ENCODE assay signal across 13 mouse cellular contexts in the genomic region with DNA sequence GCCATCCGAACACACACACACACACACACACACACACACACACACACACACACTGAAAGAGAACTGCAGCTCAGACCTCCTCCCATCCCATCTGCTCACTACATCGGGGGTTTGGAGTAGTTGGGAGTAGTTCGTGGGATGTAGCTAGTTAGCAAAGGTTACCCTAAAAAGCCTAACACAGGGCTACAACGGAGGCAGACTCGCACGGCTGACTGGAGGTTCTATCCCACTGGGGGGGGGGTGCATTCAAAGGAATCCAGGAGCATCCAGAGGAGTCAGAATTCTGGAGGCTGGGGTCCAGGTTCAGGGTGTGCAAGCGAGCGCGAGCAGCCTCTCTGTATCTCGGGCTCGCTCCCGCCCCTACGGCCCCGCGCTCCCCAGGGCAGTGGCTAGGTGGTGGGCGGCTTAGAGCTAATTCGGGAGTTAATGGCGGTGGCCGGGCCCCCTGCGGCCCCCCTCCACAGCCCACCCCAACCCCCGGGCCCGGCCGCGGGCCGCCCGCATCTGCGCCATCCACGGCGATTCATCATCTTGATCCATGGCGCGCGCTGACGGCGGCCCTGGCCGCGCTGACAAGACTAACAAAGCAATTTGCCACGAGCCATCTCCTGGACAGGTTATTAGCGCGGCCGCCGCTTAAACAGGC. TPM values are rescaled to one million over a fixed set of nuclear protein-coding genes. Genes with fewer than 3 reads are reported as not detected.
DNase-seq lines count a peak whose midpoint lies in the region; ATAC-seq and TF ChIP-seq lines count a peak whose summit lies in the region.
"Had no signal": no experiment of that assay in that cellular context is flagged by ENCODE, and none has a peak within 500 bp of the region (broad histone marks: within the 10 kb centered on the region; RNA-seq: fewer than 3 reads in every experiment).

No protein-coding gene starts in this region.

- H3K27ac ChIP-seq in kidney, embryonic 14.5 days (ENCODE audit: low read depth, low read length): no peak overlapping the region
- H3K27ac ChIP-seq in embryonic facial prominence, embryonic 13.5 days: no peak overlapping the region
- no peak overlapping the region for H3K27ac ChIP-seq in hindbrain, embryonic 15.5 days (replicated peaks)
- no peak overlapping the region for H3K27ac ChIP-seq in midbrain, postnatal 0 days (ENCODE audit: low read depth, low read length)
- H3K27ac ChIP-seq: heart, embryonic 15.5 days; liver, embryonic 14.5 days had no signal

- peaks cover 95% of the 10 kb centered on the region for H3K27me3 ChIP-seq in kidney, embryonic 14.5 days (ENCODE audit: control insufficient read depth, insufficient read depth, low read length)
- H3K27me3 ChIP-seq in embryonic facial prominence, embryonic 13.5 days: peaks cover 99% of the 10 kb centered on the region
- H3K27me3 ChIP-seq in hindbrain, embryonic 15.5 days: peaks cover 85% of the 10 kb centered on the region
- H3K27me3 ChIP-seq in midbrain, postnatal 0 days (ENCODE audit: insufficient read depth, low read length): peaks cover 68% of the 10 kb centered on the region

- H3K4me1 ChIP-seq in kidney, embryonic 14.5 days (ENCODE audit: control insufficient read depth, insufficient read depth, low read length): peaks cover 5% of the 10 kb centered on the region
- H3K4me1 ChIP-seq in embryonic facial prominence, embryonic 13.5 days: peaks cover 19% of the 10 kb centered on the region
- H3K4me1 ChIP-seq in hindbrain, embryonic 15.5 days (replicated peaks): peaks cover 21% of the 10 kb centered on the region
- no peaks in the 10 kb centered on the region for H3K4me1 ChIP-seq in midbrain, postnatal 0 days (ENCODE audit: insufficient read depth, low read length)

- H3K36me3 ChIP-seq in kidney, embryonic 14.5 days (ENCODE audit: control insufficient read depth, insufficient read depth, low read length): no peaks in the 10 kb centered on the region
- H3K36me3 ChIP-seq in embryonic facial prominence, embryonic 13.5 days: no peaks in the 10 kb centered on the region
- H3K36me3 ChIP-seq in hindbrain, embryonic 15.5 days: no peaks in the 10 kb centered on the region
- H3K36me3 ChIP-seq in midbrain, postnatal 0 days (ENCODE audit: insufficient read depth, low read length): no peaks in the 10 kb centered on the region
- H3K36me3 ChIP-seq: heart, embryonic 15.5 days had no signal

- no peak overlapping the region; the same call in 1 of the 2 replicates for H3K4me2 ChIP-seq in kidney, embryonic 14.5 days (replicated peaks; ENCODE audit: low read depth, low read length)
- peak overlapping the region; percentile 54 for H3K4me2 ChIP-seq in embryonic facial prominence, embryonic 13.5 days
- peak overlapping the region; percentile 55 for H3K4me2 ChIP-seq in hindbrain, embryonic 15.5 days
- H3K4me2 ChIP-seq in midbrain, postnatal 0 days (ENCODE audit: low read depth, low read length, poor library complexity, severe bottlenecking): peak overlapping the region; percentile 53
- H3K4me2 ChIP-seq: heart, embryonic 15.5 days had no signal

- no peak overlapping the region for H3K9ac ChIP-seq in kidney, embryonic 14.5 days (ENCODE audit: low read depth, low read length)
- H3K9ac ChIP-seq in embryonic facial prominence, embryonic 13.5 days: no peak overlapping the region
- H3K9ac ChIP-seq in hindbrain, embryonic 15.5 days: 0 out of 2 replicates have a peak overlapping the region, but pooled peaks have one; percentile 29
- no peak overlapping the region for H3K9ac ChIP-seq in midbrain, postnatal 0 days (replicated peaks; ENCODE audit: low read length, poor library complexity, severe bottlenecking)
- H3K9ac ChIP-seq: heart, embryonic 15.5 days; liver, embryonic 14.5 days had no signal

- peak overlapping the region; percentile 10; the same call in 1 of the 2 replicates for H3K4me3 ChIP-seq in kidney, embryonic 14.5 days (ENCODE audit: low read length)
- H3K4me3 ChIP-seq in embryonic facial prominence, embryonic 13.5 days: peak overlapping the region; percentile 27
- H3K4me3 ChIP-seq in hindbrain, embryonic 15.5 days: peak overlapping the region; percentile 32
- peak overlapping the region; percentile 35 for H3K4me3 ChIP-seq in midbrain, postnatal 0 days (ENCODE audit: low read depth, low read length)
- H3K4me3 ChIP-seq: heart, embryonic 15.5 days had no signal

- TF ChIP-seq CTCF in midbrain, postnatal 0 days (IDR thresholded peaks at IDR 0.05): no peak

- H3K9me3 ChIP-seq in kidney, embryonic 14.5 days (ENCODE audit: control insufficient read depth, low read length): no peaks in the 10 kb centered on the region
- H3K9me3 ChIP-seq in embryonic facial prominence, embryonic 13.5 days: no peaks in the 10 kb centered on the region
- no peaks in the 10 kb centered on the region for H3K9me3 ChIP-seq in hindbrain, embryonic 15.5 days
- H3K9me3 ChIP-seq in midbrain, postnatal 0 days (ENCODE audit: low read length): no peaks in the 10 kb centered on the region
- H3K9me3 ChIP-seq: heart, embryonic 15.5 days had no signal

- intact Hi-C loops in left cerebral cortex, postnatal 4 days (cut with DNase I): no loop called here

- under 1% methylated on average over 41 of the region's 41 CpGs for WGBS in kidney, embryonic 14.5 days
- WGBS in embryonic facial prominence, embryonic 13.5 days: under 1% methylated on average over 38 of the region's 41 CpGs
- WGBS in hindbrain, embryonic 15.5 days: 1% methylated on average over 30 of the region's 41 CpGs
- under 1% methylated on average over 23 of the region's 41 CpGs for WGBS in midbrain, postnatal 0 days

- ATAC-seq in kidney, embryonic 14.5 days (ENCODE audit: low FRiP score, low TSS enrichment): no peak
- ATAC-seq in embryonic facial prominence, embryonic 13.5 days (ENCODE audit: insufficient number of reproducible peaks, insufficient read depth, low FRiP score, low TSS enrichment, low read depth): no peak
- peak; percentile 55 for ATAC-seq in hindbrain, embryonic 15.5 days (ENCODE audit: low FRiP score, low read depth)
- peak; percentile 31; the same call in 1 of the 2 replicates for ATAC-seq in midbrain, postnatal 0 days (ENCODE audit: low FRiP score)
- ATAC-seq: activated CD4-positive, CD25-positive, alpha-beta regulatory T cell, adult 4 months had no signal

- DNase-seq in kidney, adult 18-20 months: no peak
- no peak for DNase-seq in midbrain, postnatal 0 days (ENCODE audit: low spot score)
- DNase-seq in left cerebral cortex, postnatal 4 days: no peak
- DNase-seq in ovary, postnatal 36 days (ENCODE audit: low spot score): no peak
- DNase-seq in cerebellum, adult 8-10 months: no peak
- DNase-seq: thymus, postnatal 25 days had no signal

RNA-seq across cellular contexts. Expression of a gene that starts 4.1 kb away (rescaled TPM):
- not detected in 2 replicates for polyA plus RNA-seq in kidney, embryonic 14.5 days (2014; fragmentation: Nextera tagmentation; extraction: Ambion mirVana)
- polyA plus RNA-seq in embryonic facial prominence, embryonic 13.5 days (2015; fragmentation: Nextera tagmentation; extraction: Ambion mirVana): 2.4 and 3.9 TPM in 2 replicates
- polyA plus RNA-seq in hindbrain, embryonic 15.5 days (2015; fragmentation: Nextera tagmentation; extraction: Ambion mirVana): 8.3 and 8.6 TPM in 2 replicates
- 9.6 and 10.3 TPM in 2 replicates for total RNA-seq in midbrain, postnatal 0 days (2014; rRNA removed)
- 7.7 and 8.7 TPM in 2 replicates for polyA plus RNA-seq in midbrain, postnatal 0 days (2015; fragmentation: Nextera tagmentation; extraction: Ambion mirVana)
- total RNA-seq in left cerebral cortex, postnatal 4 days (2021): under 1 TPM; 0.10 to 0.38 TPM
- polyA plus RNA-seq: activated CD4-positive, CD25-positive, alpha-beta regulatory T cell, adult 4 months; liver, embryonic 14.5 days; small intestine, adult 2 months had no signal

RNA-seq across cellular contexts. Expression of a gene that starts 53.3 kb away (rescaled TPM):
- not detected in 2 replicates for polyA plus RNA-seq in kidney, embryonic 14.5 days (2014; fragmentation: Nextera tagmentation; extraction: Ambion mirVana)
- not detected in 2 replicates for polyA plus RNA-seq in embryonic facial prominence, embryonic 13.5 days (2015; fragmentation: Nextera tagmentation; extraction: Ambion mirVana)
- polyA plus RNA-seq in hindbrain, embryonic 15.5 days (2015; fragmentation: Nextera tagmentation; extraction: Ambion mirVana): 0.27 and 0.42 TPM in 2 replicates
- total RNA-seq in midbrain, postnatal 0 days (2014; rRNA removed): 0.33 and 0.66 TPM in 2 replicates
- polyA plus RNA-seq in midbrain, postnatal 0 days (2015; fragmentation: Nextera tagmentation; extraction: Ambion mirVana): 0.94 and 1.2 TPM in 2 replicates
- under 1 TPM; 0.24 to 0.36 TPM for total RNA-seq in left cerebral cortex, postnatal 4 days (2021)
- polyA plus RNA-seq: activated CD4-positive, CD25-positive, alpha-beta regulatory T cell, adult 4 months; heart, embryonic 15.5 days; liver, embryonic 14.5 days; small intestine, adult 2 months had no signal

RNA-seq across cellular contexts. Expression of a gene that starts 59.6 kb away (rescaled TPM):
- polyA plus RNA-seq in kidney, embryonic 14.5 days (2014; fragmentation: Nextera tagmentation; extraction: Ambion mirVana): not detected in 2 replicates
- polyA plus RNA-seq in embryonic facial prominence, embryonic 13.5 days (2015; fragmentation: Nextera tagmentation; extraction: Ambion mirVana): not detected in 2 replicates
- polyA plus RNA-seq in hindbrain, embryonic 15.5 days (2015; fragmentation: Nextera tagmentation; extraction: Ambion mirVana): 0.14 TPM in 1 of 2 replicates, not detected in the other
- total RNA-seq in midbrain, postnatal 0 days (2014; rRNA removed): 0.09 and 0.11 TPM in 2 replicates
- polyA plus RNA-seq in midbrain, postnatal 0 days (2015; fragmentation: Nextera tagmentation; extraction: Ambion mirVana): 0.16 and 0.25 TPM in 2 replicates
- total RNA-seq in left cerebral cortex, postnatal 4 days (2021): under 1 TPM in 1 of 2 experiments, not detected in 1; 0.32 TPM
- polyA plus RNA-seq: activated CD4-positive, CD25-positive, alpha-beta regulatory T cell, adult 4 months; heart, embryonic 15.5 days; small intestine, adult 2 months had no signal

Comparison
In these comparisons a context has a peak if more than half of its experiments do, and no peak if none do; other contexts are left out.
1. ATAC-seq: peak in hindbrain, embryonic 15.5 days (single experiment) and midbrain, postnatal 0 days (single experiment); none in kidney, embryonic 14.5 days (single experiment) and embryonic facial prominence, embryonic 13.5 days (single experiment).
2. Peak in every context shown above with its lines, with median percentiles within 50 percentile points of each other: H3K4me3 ChIP-seq.